Mouse (Mus musculus) adrenal gland, adult 2 months (tissue): ENCODE data around the gene Thra. TPM values are rescaled to one million over a fixed set of nuclear protein-coding genes. Genes with fewer than 3 reads are reported as not detected.
"Not testable (repeated sequence)": the region's sequence is repeated elsewhere in the genome, so short reads cannot be mapped to it uniquely, and the experiment has no call there.

ENCODE experiments used
- DNase-seq: peaks from one replicate; pipeline ENCODE4 v3.0.0; 2021
- polyA plus RNA-seq: library from polyadenylated mRNA; depleted of rRNA; stranded (reverse); fragments of >200 nt; gene quantifications from 2 replicates; pipeline ENCODE4 v1.2.3, GENCODE M21; 2012
- total RNA-seq, 2 experiments: library from RNA; stranded (reverse); gene quantifications; 2 replicates each; pipeline ENCODE4 v1.2.3; 2021

Gene Thra
- total and polyA plus RNA-seq, 3 experiments: 84.6 to 105 (median 86.1) TPM

- peak; percentile 80 for DNase-seq
Measured at GRCm38 (mm10) chr11:98717904-98718303, 22.5 kb upstream of the Thra start.

- no peak for DNase-seq
Measured at GRCm38 (mm10) chr11:98720756-98721155, 19.7 kb upstream of the Thra start.

GRCm38 (mm10) chr11:98721458-98722226 lies 18.8 kb upstream of the Thra start:
- DNase-seq: peak; percentile 61

- DNase-seq: no peak
Measured at GRCm38 (mm10) chr11:98723098-98723497, 17.3 kb upstream of the Thra start.

- DNase-seq: no peak
Measured at GRCm38 (mm10) chr11:98725926-98726506, 14.4 kb upstream of the Thra start.

- peak; percentile 91 for DNase-seq
Measured at GRCm38 (mm10) chr11:98729119-98729588, 11.3 kb upstream of the Thra start, which contains the start of gene Med24. Med24 (minus strand) TSS chr11:98729435.

GRCm38 (mm10) chr11:98730727-98731126 lies 9.7 kb upstream of the Thra start:
- no peak for DNase-seq

- DNase-seq: peak; percentile 73
Measured at GRCm38 (mm10) chr11:98731134-98731533, 9.3 kb upstream of the Thra start.

- DNase-seq: no peak
Measured at GRCm38 (mm10) chr11:98734020-98734419, 6.4 kb upstream of the Thra start.

GRCm38 (mm10) chr11:98735111-98735510 lies 5.3 kb upstream of the Thra start:
- DNase-seq: no peak

- no peak for DNase-seq
Measured at GRCm38 (mm10) chr11:98736176-98736575, 4.3 kb upstream of the Thra start.

GRCm38 (mm10) chr11:98737220-98737619 lies 3.2 kb upstream of the Thra start:
- not testable (repeated sequence) for DNase-seq

GRCm38 (mm10) chr11:98738428-98738911 lies 2.0 kb upstream of the Thra start:
- DNase-seq: no peak

- DNase-seq: no peak
Measured at GRCm38 (mm10) chr11:98738925-98739324, 1.5 kb upstream of the Thra start.

GRCm38 (mm10) chr11:98740026-98740392 lies 429 bp upstream of the Thra start:
- DNase-seq: no peak

- DNase-seq: no peak
Measured at GRCm38 (mm10) chr11:98741051-98741620, 698 bp downstream of the Thra start.

- peak; percentile 91 for DNase-seq
Measured at GRCm38 (mm10) chr11:98741622-98742396, 1.4 kb downstream of the Thra start.

- peak; percentile 76 for DNase-seq
Measured at GRCm38 (mm10) chr11:98742397-98743291, 2.2 kb downstream of the Thra start.

- DNase-seq: peak; percentile 63
Measured at GRCm38 (mm10) chr11:98743655-98744345, 3.4 kb downstream of the Thra start.

GRCm38 (mm10) chr11:98744456-98745019 lies 4.1 kb downstream of the Thra start:
- DNase-seq: no peak
